Mouse (Mus musculus): ENCODE data around the gene Tmed2. TPM values are rescaled to one million over a fixed set of nuclear protein-coding genes. Genes with fewer than 3 reads are reported as not detected.

Gene Tmed2
- polyA plus RNA-seq (2012; rRNA removed): 116 and 144 TPM in 2 replicates

GRCm38 (mm10) chr5:124540383-124540786, at the start of gene Tmed2:
Gene Tmed2, plus strand, starts transcription at chr5:124540695.

GRCm38 (mm10) chr5:124530655-124531582, 9.6 kb upstream of the Tmed2 start, which contains the start of gene Rilpl1:
Gene Rilpl1, minus strand, starts transcription at chr5:124531391.

GRCm38 (mm10) chr5:124552558-124553307, 12.2 kb downstream of the Tmed2 start, which contains the start of gene Ddx55:
Gene Ddx55, plus strand, starts transcription at chr5:124552864.

GRCm38 (mm10) chr5:124578633-124579317, 38.3 kb downstream of the Tmed2 start, which contains the start of the genes Eif2b1 and Gtf2h3:
Gene Eif2b1, minus strand, starts transcription at chr5:124579131.
Gene Gtf2h3, plus strand, starts transcription at chr5:124579140.

Other genes with a start within 250 kb of the Tmed2 start
- 3.8 and 4.2 TPM in 2 replicates for gene Mphosph9, start 212.7 kb upstream of the Tmed2 start, polyA plus RNA-seq (2012; rRNA removed)
- 3.9 and 4.3 TPM in 2 replicates for gene 2810006K23Rik, start 212.6 kb upstream of the Tmed2 start, polyA plus RNA-seq (2012; rRNA removed)
- 91.6 and 99.7 TPM in 2 replicates for gene Cdk2ap1, start 177.6 kb upstream of the Tmed2 start, polyA plus RNA-seq (2012; rRNA removed)
- 13.6 and 17.1 TPM in 2 replicates for gene Sbno1, start 114.7 kb upstream of the Tmed2 start, polyA plus RNA-seq (2012; rRNA removed)
- 60.2 and 61.7 TPM in 2 replicates for gene Kmt5a, start 100.8 kb upstream of the Tmed2 start, polyA plus RNA-seq (2012; rRNA removed)
- gene Rilpl2, start 62.3 kb upstream of the Tmed2 start, polyA plus RNA-seq (2012; rRNA removed): 8.3 and 9.2 TPM in 2 replicates
- 7.9 and 8.2 TPM in 2 replicates for gene Snrnp35, start 57.6 kb upstream of the Tmed2 start, polyA plus RNA-seq (2012; rRNA removed)
- 1.3 and 1.4 TPM in 2 replicates for gene Rilpl1, start 9.3 kb upstream of the Tmed2 start, polyA plus RNA-seq (2012; rRNA removed)
- gene Ddx55, start 12.2 kb downstream of the Tmed2 start, polyA plus RNA-seq (2012; rRNA removed): 6.4 and 7.7 TPM in 2 replicates
- gene Eif2b1, start 38.4 kb downstream of the Tmed2 start, polyA plus RNA-seq (2012; rRNA removed): 23.9 and 27.6 TPM in 2 replicates
- gene Gtf2h3, start 38.4 kb downstream of the Tmed2 start, polyA plus RNA-seq (2012; rRNA removed): 19.2 and 22.8 TPM in 2 replicates
- gene Atp6v0a2, start 87.9 kb downstream of the Tmed2 start, polyA plus RNA-seq (2012; rRNA removed): 5.3 and 6.2 TPM in 2 replicates
- 0.01 and 0.02 TPM in 2 replicates for gene Dnah10, start 184.4 kb downstream of the Tmed2 start, polyA plus RNA-seq (2012; rRNA removed)

Data from liver, embryonic 14 days (tissue).